Mouse (Mus musculus): ENCODE data around the gene Olfr1451. TPM values are rescaled to one million over a fixed set of nuclear protein-coding genes. Genes with fewer than 3 reads are reported as not detected.
"Not testable (repeated sequence)": the region's sequence is repeated elsewhere in the genome, so short reads cannot be mapped to it uniquely, and the experiment has no call there.

The Olfr1451 gene
- polyA plus RNA-seq (2012; rRNA removed), result not detected in 2 replicates

GRCm38 (mm10) chr19:12994714-12995113, at the start of gene Olfr1451:
Gene Olfr1451 (plus strand): TSS chr19:12995014.
- Histone ChIP-seq H3K4me1 (ENCODE audit: control insufficient read depth, insufficient read depth, low read length) (no peaks in the 10 kb centered on the region), H3K4me3 (replicated peaks; ENCODE audit: extremely low read depth, low read depth, low read length) (no peak within 1 kb of the TSS)
- 53% methylated on average over 2 of the region's 2 CpGs for WGBS
- DNase-seq, result no peak
- TF ChIP-seq CTCF (IDR thresholded peaks at IDR 0.05; ENCODE audit: insufficient read depth, low read length) (no peak), POLR2A (IDR thresholded peaks at IDR 0.05; ENCODE audit: borderline replicate concordance, extremely low read depth, low read depth, low read length) (no peak)

GRCm38 (mm10) chr19:12949958-12950357, 44.9 kb upstream of the Olfr1451 start, which contains the start of gene Olfr1450:
Gene Olfr1450 (plus strand): TSS chr19:12950258.
- no peak for DNase-seq
- Histone ChIP-seq H3K4me3 (replicated peaks; ENCODE audit: extremely low read depth, low read depth, low read length) (no peak within 1 kb of the TSS), H3K4me1 (ENCODE audit: control insufficient read depth, insufficient read depth, low read length) (no peaks in the 10 kb centered on the region)
- TF ChIP-seq CTCF (IDR thresholded peaks at IDR 0.05; ENCODE audit: insufficient read depth, low read length) (no peak), POLR2A (IDR thresholded peaks at IDR 0.05; ENCODE audit: borderline replicate concordance, extremely low read depth, low read depth, low read length) (no peak)
- WGBS, result 92% methylated on average over 1 of the region's 1 CpGs

GRCm38 (mm10) chr19:12970082-12970481, 24.7 kb upstream of the Olfr1451 start:
- not testable (repeated sequence) for DNase-seq; H3K4me1 ChIP-seq (ENCODE audit: control insufficient read depth, insufficient read depth, low read length); H3K4me3 ChIP-seq (replicated peaks; ENCODE audit: extremely low read depth, low read depth, low read length)
- WGBS, result 77% methylated on average over 5 of the region's 5 CpGs

GRCm38 (mm10) chr19:12992316-12992715, 2.5 kb upstream of the Olfr1451 start:
- DNase-seq; H3K4me1 ChIP-seq (ENCODE audit: control insufficient read depth, insufficient read depth, low read length); H3K4me3 ChIP-seq (replicated peaks; ENCODE audit: extremely low read depth, low read depth, low read length): not testable (repeated sequence)
- WGBS, result 95% methylated on average over 4 of the region's 4 CpGs

- no peak for DNase-seq
- TF ChIP-seq CTCF (IDR thresholded peaks at IDR 0.05; ENCODE audit: insufficient read depth, low read length) (no peak), POLR2A (IDR thresholded peaks at IDR 0.05; ENCODE audit: borderline replicate concordance, extremely low read depth, low read depth, low read length) (no peak)
- no peak within 1 kb of the TSS for H3K4me3 ChIP-seq (replicated peaks; ENCODE audit: extremely low read depth, low read depth, low read length)
- H3K4me1 ChIP-seq (ENCODE audit: control insufficient read depth, insufficient read depth, low read length), result no peaks in the 10 kb centered on the region
- 33% methylated on average over 1 of the region's 1 CpGs for WGBS
Measured at GRCm38 (mm10) chr19:13028227-13028626, 33.4 kb downstream of the Olfr1451 start, which contains the start of gene Olfr1453. Gene Olfr1453 (minus strand): TSS chr19:13028327.

Other genes with a start within 250 kb of the Olfr1451 start
- gene Cntf, start 229.4 kb upstream of the Olfr1451 start, polyA plus RNA-seq (2012; rRNA removed), result 0.70 and 1.0 TPM in 2 replicates
- gene Zfp91, start 198.9 kb upstream of the Olfr1451 start, polyA plus RNA-seq (2012; rRNA removed), result 10.9 and 14.7 TPM in 2 replicates
- 3.8 and 6.1 TPM in 2 replicates for gene Lpxn, start 198.8 kb upstream of the Olfr1451 start, polyA plus RNA-seq (2012; rRNA removed)
- not detected in 2 replicates for gene Gm5244, start 148.3 kb upstream of the Olfr1451 start, polyA plus RNA-seq (2012; rRNA removed)
- gene Olfr1444, start 137.7 kb upstream of the Olfr1451 start, polyA plus RNA-seq (2012; rRNA removed), result not detected in 2 replicates
- gene Olfr1445, start 111.2 kb upstream of the Olfr1451 start, polyA plus RNA-seq (2012; rRNA removed), result not detected in 2 replicates
- not detected in 2 replicates for gene Olfr1446, start 101.5 kb upstream of the Olfr1451 start, polyA plus RNA-seq (2012; rRNA removed)
- not detected in 2 replicates for gene Olfr1447, start 91.3 kb upstream of the Olfr1451 start, polyA plus RNA-seq (2012; rRNA removed)
- not detected in 2 replicates for gene Olfr1448, start 70.6 kb upstream of the Olfr1451 start, polyA plus RNA-seq (2012; rRNA removed)
- gene Olfr1449, start 64.2 kb upstream of the Olfr1451 start, polyA plus RNA-seq (2012; rRNA removed), result not detected in 2 replicates
- gene Olfr1450, start 44.8 kb upstream of the Olfr1451 start, polyA plus RNA-seq (2012; rRNA removed), result not detected in 2 replicates
- not detected in 2 replicates for gene Olfr1453, start 33.3 kb downstream of the Olfr1451 start, polyA plus RNA-seq (2012; rRNA removed)
- not detected in 2 replicates for gene Olfr1454, start 65.6 kb downstream of the Olfr1451 start, polyA plus RNA-seq (2012; rRNA removed)
- not detected in 2 replicates for gene Olfr1457, start 102.9 kb downstream of the Olfr1451 start, polyA plus RNA-seq (2012; rRNA removed)
- not detected in 2 replicates for gene Olfr1458, start 111.8 kb downstream of the Olfr1451 start, polyA plus RNA-seq (2012; rRNA removed)
- gene Olfr1459, start 154.5 kb downstream of the Olfr1451 start, polyA plus RNA-seq (2012; rRNA removed), result not detected in 2 replicates
- gene Olfr1461, start 168.0 kb downstream of the Olfr1451 start, polyA plus RNA-seq (2012; rRNA removed), result not detected in 2 replicates
- gene Olfr1462, start 190.7 kb downstream of the Olfr1451 start, polyA plus RNA-seq (2012; rRNA removed), result not detected in 2 replicates
- not detected in 2 replicates for gene Olfr1463, start 236.3 kb downstream of the Olfr1451 start, polyA plus RNA-seq (2012; rRNA removed)

Data from lung, adult 2 months (tissue).